Mouse (Mus musculus) lung, postnatal 10 days (tissue): Measurements from ENCODE around the gene Hk1.
A peak's percentile ranks its signal among the peaks of the same experiment; 100 is the strongest.

Experiments
- DNase-seq: peaks from one replicate; pipeline ENCODE4 v3.0.0; 2021

Hk1 gene

GRCm38 (mm10) chr10:62261115-62261886 is 118.4 kb downstream of the Hk1 start:
- peak; percentile 82 for DNase-seq

GRCm38 (mm10) chr10:62258298-62258697 is 121.4 kb downstream of the Hk1 start:
- no peak for DNase-seq

GRCm38 (mm10) chr10:62252496-62253235 is 127.0 kb downstream of the Hk1 start:
- DNase-seq = no peak

GRCm38 (mm10) chr10:62252000-62252488 is 127.7 kb downstream of the Hk1 start, which contains the start of gene Tacr2:
TSS of gene Tacr2 (plus strand) at chr10:62252438.
- DNase-seq = no peak

- DNase-seq = peak; percentile 83
Measured at GRCm38 (mm10) chr10:62247815-62248214, 131.9 kb downstream of the Hk1 start.

- DNase-seq = no peak
Measured at GRCm38 (mm10) chr10:62247156-62247555, 132.6 kb downstream of the Hk1 start.

GRCm38 (mm10) chr10:62244067-62244466 is 135.6 kb downstream of the Hk1 start:
- DNase-seq = no peak

GRCm38 (mm10) chr10:62242896-62243295 is 136.8 kb downstream of the Hk1 start:
- peak; percentile 82 for DNase-seq

- DNase-seq = peak; percentile 76
Measured at GRCm38 (mm10) chr10:62242358-62242757, 137.3 kb downstream of the Hk1 start.

GRCm38 (mm10) chr10:62239270-62239669 is 140.4 kb downstream of the Hk1 start:
- DNase-seq = no peak

GRCm38 (mm10) chr10:62238688-62239087 is 141.0 kb downstream of the Hk1 start:
- no peak for DNase-seq

GRCm38 (mm10) chr10:62237205-62237604 is 142.5 kb downstream of the Hk1 start:
- no peak for DNase-seq

GRCm38 (mm10) chr10:62236165-62236564 is 143.5 kb downstream of the Hk1 start:
- DNase-seq = no peak

GRCm38 (mm10) chr10:62231811-62232210 is 147.9 kb downstream of the Hk1 start:
- DNase-seq = no peak

GRCm38 (mm10) chr10:62231395-62231732 is 148.3 kb downstream of the Hk1 start:
- no peak for DNase-seq

GRCm38 (mm10) chr10:62230708-62231394 is 148.9 kb downstream of the Hk1 start, which contains the start of gene Tspan15:
TSS of gene Tspan15 (minus strand) at chr10:62231251.
- peak; percentile 96 for DNase-seq

GRCm38 (mm10) chr10:62228126-62228525 is 151.6 kb downstream of the Hk1 start:
- DNase-seq = no peak

- no peak for DNase-seq
Measured at GRCm38 (mm10) chr10:62225839-62226238, 153.9 kb downstream of the Hk1 start.

- no peak for DNase-seq
Measured at GRCm38 (mm10) chr10:62224231-62224630, 155.5 kb downstream of the Hk1 start.

GRCm38 (mm10) chr10:62222777-62223176 is 156.9 kb downstream of the Hk1 start:
- peak; percentile 61 for DNase-seq

GRCm38 (mm10) chr10:62221647-62222046 is 158.1 kb downstream of the Hk1 start:
- no peak for DNase-seq

GRCm38 (mm10) chr10:62220732-62221514 is 158.8 kb downstream of the Hk1 start:
- no peak for DNase-seq
